Mouse (Mus musculus): ENCODE data around the gene Poldip2. TPM values are rescaled to one million over a fixed set of nuclear protein-coding genes. Genes with fewer than 3 reads are reported as not detected.

Gene Poldip2
- total RNA-seq, 2 experiments from 2014 or later: 116 to 117 TPM

DNA sequence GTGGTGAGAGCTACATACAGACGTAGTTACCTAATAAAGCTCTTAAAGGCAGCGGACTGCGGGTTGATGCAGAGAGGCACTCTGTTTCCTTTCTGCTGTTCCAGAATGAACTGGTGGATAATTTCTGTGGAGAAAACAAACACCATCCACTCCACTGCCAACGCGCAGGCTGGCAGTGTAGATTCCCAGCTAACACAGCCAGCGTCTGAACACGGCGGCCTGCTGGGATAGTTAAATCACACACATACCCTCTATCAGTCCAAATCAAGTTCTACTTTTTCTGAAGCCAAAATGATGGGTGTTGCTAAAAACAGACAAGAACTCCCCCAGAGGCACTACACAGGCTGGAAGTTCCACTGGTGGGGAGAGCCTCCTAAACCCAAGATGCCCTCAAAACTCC, 59.4 kb downstream of the Poldip2 start:
- intact Hi-C loops (cut with DNase I): no loop called here
- peak in 1 of 2 experiments; percentile 47 for DNase-seq (ENCODE audit: low spot score in 2 of 2)

DNA sequence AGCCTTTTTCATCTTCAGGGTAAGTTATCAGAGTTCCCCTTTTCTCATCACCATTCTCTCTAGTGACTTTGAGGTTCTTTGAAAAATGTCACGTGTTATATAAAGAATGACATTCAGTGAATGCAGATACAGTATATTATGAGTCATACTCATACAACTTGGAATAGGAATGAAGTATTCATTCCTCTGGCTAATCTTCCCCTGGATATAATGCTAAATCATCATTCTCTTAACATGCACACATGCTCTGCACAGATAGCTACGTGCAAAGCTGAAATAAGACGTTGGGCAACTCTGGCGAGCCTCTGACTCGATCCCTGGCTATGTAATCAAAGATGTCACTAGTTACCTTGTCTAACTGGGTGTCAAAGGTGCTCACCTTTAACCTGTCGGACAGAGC, 59.9 kb downstream of the Poldip2 start:
- no peak for DNase-seq (ENCODE audit: low spot score in 2 of 2)
- intact Hi-C loops (cut with DNase I): no loop called here

Other genes with a start within 250 kb of the Poldip2 start
- gene BC030499, start 221.4 kb upstream of the Poldip2 start, total RNA-seq (2021): 10 to 100 TPM; 11.3 to 25.5 TPM
- 10 to 100 TPM in 1 of 2 experiments, 1 to 10 TPM in 1; 7.3 to 13.8 TPM for gene Spag5, start 210.7 kb upstream of the Poldip2 start, total RNA-seq (2021)
- gene Aldoc, start 189.2 kb upstream of the Poldip2 start, total RNA-seq (2021): 100 to 1,000 TPM; 746 to 852 TPM
- gene Pigs, start 183.8 kb upstream of the Poldip2 start, total RNA-seq (2021): 10 to 100 TPM; 64.4 to 68.5 TPM
- 10 to 100 TPM; 30.6 to 31.3 TPM for gene Unc119, start 168.7 kb upstream of the Poldip2 start, total RNA-seq (2021)
- not detected for gene Foxn1, start 125.6 kb upstream of the Poldip2 start, total RNA-seq (2021)
- not detected for gene Slc13a2, start 90.0 kb upstream of the Poldip2 start, total RNA-seq (2021)
- gene Slc46a1, start 46.5 kb upstream of the Poldip2 start, total RNA-seq (2021): 10 to 100 TPM in 1 of 2 experiments, 1 to 10 TPM in 1; 9.4 to 11.7 TPM
- gene Sarm1, start 14.4 kb upstream of the Poldip2 start, total RNA-seq (2021): 10 to 100 TPM; 33.7 to 34.1 TPM
- gene Vtn, start 13.1 kb upstream of the Poldip2 start, total RNA-seq (2021): 10 to 100 TPM; 65.9 to 80.3 TPM
- gene Sebox, start 8.7 kb upstream of the Poldip2 start, total RNA-seq (2021): 1 to 10 TPM in 1 of 2 experiments, under 1 TPM in 1; 0.50 to 2.1 TPM
- gene Tmem199, start within 50 bp of the Poldip2 start, total RNA-seq (2021): 10 to 100 TPM; 38.0 to 44.6 TPM
- 10 to 100 TPM; 35.6 to 39.2 TPM for gene Tnfaip1, start 24.1 kb downstream of the Poldip2 start, total RNA-seq (2021)
- 10 to 100 TPM; 85.7 to 93.9 TPM for gene Ift20, start 24.2 kb downstream of the Poldip2 start, total RNA-seq (2021)
- 10 to 100 TPM; 17.0 to 25.7 TPM for gene Tmem97, start 38.6 kb downstream of the Poldip2 start, total RNA-seq (2021)
- 100 to 1,000 TPM; 105 to 114 TPM for gene Nlk, start 185.2 kb downstream of the Poldip2 start, total RNA-seq (2021)
- gene Ccnq, start 239.5 kb downstream of the Poldip2 start, total RNA-seq (2021): 10 to 100 TPM; 15.9 to 16.8 TPM